Mouse (Mus musculus) heart, embryonic 14.5 days (tissue): ENCODE measurements at regions not wholly inside any gene's neighbourhood (a gene's known extent, or its start where the extent isn't known, plus 50 kb on each side); places are given as distances from the start of the nearest gene placed in this dataset.

Experiments
- ATAC-seq: fragments of 200-750 bp; cut with Nextera tagmentation; 2 replicates; pipeline ENCODE4 v1.8.0; 2017; ENCODE audit warnings: low read depth, moderate TSS enrichment; ENCODE audit not compliant: insufficient number of reproducible peaks, insufficient read depth, low FRiP score
- H3K27ac ChIP-seq, 2 experiments: fragments of 200-500 bp in 1 of 2; fragments of 300-500 bp in 1 of 2; sonication (generic) in 1 of 2; replicated peaks in 1 of 2; 2 replicates each; pipeline ENCODE4 v1.5.1; 2012 to 2014; ENCODE audit warnings: low read depth in 2 of 2, low read length in 2 of 2, control low read depth in 1 of 2, mild to moderate bottlenecking in 1 of 2, mixed read lengths in 1 of 2; ENCODE audit not compliant: control insufficient read depth in 1 of 2, insufficient read depth in 1 of 2
- H3K27me3 ChIP-seq: fragments of 300-500 bp; sonication (generic); 2 replicates; pipeline ENCODE4 v1.6.1; 2014; ENCODE audit warnings: mild to moderate bottlenecking, low read length, control low read depth; ENCODE audit not compliant: control insufficient read depth, insufficient read depth
- H3K36me3 ChIP-seq: fragments of 300-500 bp; sonication (generic); 2 replicates; pipeline ENCODE4 v1.6.1; 2014; ENCODE audit warnings: mild to moderate bottlenecking, control low read depth, low read length, mixed read lengths; ENCODE audit not compliant: control insufficient read depth, insufficient read depth
- H3K4me1 ChIP-seq, 2 experiments: fragments of 200-500 bp in 1 of 2; fragments of 300-500 bp in 1 of 2; sonication (generic) in 1 of 2; 2 replicates each; pipeline ENCODE4 v1.6.1; 2012 to 2014; ENCODE audit warnings: low read length in 2 of 2, control low read depth in 1 of 2, mixed read lengths in 1 of 2; ENCODE audit not compliant: control insufficient read depth in 2 of 2, insufficient read depth in 2 of 2
- H3K4me2 ChIP-seq: fragments of 300-500 bp; sonication (generic); 2 replicates; pipeline ENCODE4 v1.6.1; 2014; ENCODE audit warnings: mild to moderate bottlenecking, low read length
- H3K4me3 ChIP-seq, 2 experiments: fragments of 200-500 bp in 1 of 2; fragments of 300-500 bp in 1 of 2; sonication (generic) in 1 of 2; 2 replicates each; pipeline ENCODE4 v1.5.1; 2012 to 2014; ENCODE audit warnings: low read length in 2 of 2, mild to moderate bottlenecking in 2 of 2, control low read depth in 1 of 2, low read depth in 1 of 2, moderate library complexity in 1 of 2; ENCODE audit not compliant: control insufficient read depth in 1 of 2, insufficient read depth in 1 of 2
- H3K9ac ChIP-seq: fragments of 300-500 bp; sonication (generic); 2 replicates; pipeline ENCODE4 v1.6.1; 2014; ENCODE audit warnings: mild to moderate bottlenecking, low read length
- H3K9me3 ChIP-seq: fragments of 300-500 bp; sonication (generic); 2 replicates; pipeline ENCODE4 v1.6.1; 2016; ENCODE audit warnings: low read length, control low read depth; ENCODE audit not compliant: control insufficient read depth
- WGBS: fragments of 180-500 bp; shearing (Covaris S2); extraction: QIAGEN DNeasy Blood & Tissue Kit; methylation state at CpG from one replicate; pipeline ENCODE4 v1.1.7; 2014; 5-methylcytosine and 5-hydroxymethylcytosine counted together

GRCm38 (mm10) chr13:112047408-112047807 is 238.6 kb upstream of the Map3k1 start:
- H3K4me2 ChIP-seq: no peak overlapping the region
- no peaks in the 10 kb centered on the region for H3K27me3 ChIP-seq
- no peak overlapping the region for H3K27ac ChIP-seq
- WGBS: 30% methylated on average over 3 of the region's 3 CpGs
- H3K9me3 ChIP-seq: no peaks in the 10 kb centered on the region
- ATAC-seq: no peak
- H3K36me3 ChIP-seq: no peaks in the 10 kb centered on the region
- no peak overlapping the region for H3K4me3 ChIP-seq
- peaks cover 0 to 7% of the 10 kb centered on the region in 2 experiments; a peak in 1 of 4 replicates for H3K4me1 ChIP-seq
- no peak overlapping the region for H3K9ac ChIP-seq

GRCm38 (mm10) chr13:112047874-112048273 is 239.1 kb upstream of the Map3k1 start:
- Histone ChIP-seq H3K4me3 (no peak overlapping the region), H3K4me1 (peaks cover 0 to 7% of the 10 kb centered on the region in 2 experiments; a peak in 1 of 4 replicates), H3K27me3 (no peaks in the 10 kb centered on the region), H3K36me3 (no peaks in the 10 kb centered on the region), H3K9me3 (no peaks in the 10 kb centered on the region), H3K4me2 (no peak overlapping the region), H3K27ac (no peak overlapping the region), H3K9ac (no peak overlapping the region)
- ATAC-seq: no peak
- 67% methylated on average over 13 of the region's 13 CpGs for WGBS

DNA sequence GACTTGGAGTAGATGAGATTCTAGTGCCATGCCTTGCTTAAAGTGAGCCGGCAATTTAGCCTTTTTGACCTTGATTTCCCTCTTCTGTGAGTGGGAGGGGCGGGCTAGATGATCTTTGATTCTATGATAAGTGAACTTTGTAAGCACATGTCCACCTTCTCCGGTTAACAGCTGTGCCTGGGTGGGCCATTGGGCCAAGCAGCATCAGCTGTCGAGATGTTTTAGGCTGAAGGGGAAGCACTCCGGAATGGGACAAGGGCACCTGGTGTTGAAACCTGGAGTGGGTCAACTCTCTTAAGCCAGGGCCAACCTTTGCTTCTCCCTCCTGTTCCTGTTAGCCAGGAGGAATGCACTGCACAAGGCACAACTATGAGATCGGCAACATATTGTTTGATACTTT is 239.5 kb upstream of the Map3k1 start:
- no peaks in the 10 kb centered on the region for H3K9me3 ChIP-seq
- H3K4me1 ChIP-seq: peaks cover 0 to 7% of the 10 kb centered on the region in 2 experiments; a peak in 1 of 4 replicates
- H3K4me3 ChIP-seq: no peak overlapping the region
- H3K4me2 ChIP-seq: no peak overlapping the region
- no peaks in the 10 kb centered on the region for H3K27me3 ChIP-seq
- no peak for ATAC-seq
- WGBS: 76% methylated on average over 6 of the region's 6 CpGs
- no peak overlapping the region for H3K27ac ChIP-seq
- no peaks in the 10 kb centered on the region for H3K36me3 ChIP-seq
- no peak overlapping the region for H3K9ac ChIP-seq

DNA sequence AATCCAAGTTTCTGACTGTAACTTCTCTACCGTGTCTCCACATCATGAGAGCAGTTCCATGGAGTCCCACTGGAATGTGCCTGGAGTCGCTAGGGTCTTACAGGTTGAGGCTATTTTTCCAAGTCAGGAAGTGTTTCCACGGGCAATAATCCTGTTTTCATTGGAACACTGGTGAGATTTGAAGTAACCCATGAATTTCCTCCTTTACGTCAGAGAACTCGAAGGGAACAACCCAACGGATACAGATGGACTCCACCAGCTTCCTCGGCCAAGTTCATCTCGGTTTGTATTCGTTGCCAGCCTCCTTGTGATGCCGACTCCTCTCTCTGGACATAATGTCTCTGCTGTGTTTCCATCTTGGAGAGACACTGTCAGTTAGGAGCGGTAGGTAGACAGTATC is 237.4 kb upstream of the Ankrd55 start:
- no peak overlapping the region for H3K4me2 ChIP-seq
- peaks cover 0 to 7% of the 10 kb centered on the region in 2 experiments; a peak in 1 of 4 replicates for H3K4me1 ChIP-seq
- H3K4me3 ChIP-seq: no peak overlapping the region
- H3K36me3 ChIP-seq: no peaks in the 10 kb centered on the region
- H3K27ac ChIP-seq: peak overlapping the region; percentile 4 to 67; a peak in 3 of 4 replicates
- 73% methylated on average over 11 of the region's 11 CpGs for WGBS
- peak; percentile 44 for ATAC-seq
- H3K27me3 ChIP-seq: no peaks in the 10 kb centered on the region
- H3K9ac ChIP-seq: no peak overlapping the region
- H3K9me3 ChIP-seq: no peaks in the 10 kb centered on the region

DNA sequence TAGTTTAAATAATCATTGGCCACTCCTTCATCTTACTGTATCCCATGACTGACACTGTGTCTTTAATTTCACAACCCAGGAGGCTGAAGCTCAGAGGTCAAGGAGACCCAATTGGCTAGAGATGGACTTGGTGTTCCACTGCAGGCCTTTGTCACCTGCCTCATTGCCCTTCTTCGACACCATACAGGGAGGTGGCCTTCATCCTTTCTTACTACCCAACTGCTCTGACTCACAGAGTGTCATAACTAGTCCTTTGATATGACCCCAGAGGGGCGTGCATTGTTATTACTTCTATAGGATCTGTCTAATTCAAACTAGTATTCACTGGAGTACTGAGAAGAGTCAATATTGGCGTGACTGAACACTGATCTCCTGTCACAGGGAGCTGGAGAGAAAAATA is 236.2 kb upstream of the Ankrd55 start:
- Histone ChIP-seq H3K27ac (no peak overlapping the region), H3K9ac (no peak overlapping the region), H3K4me3 (no peak overlapping the region), H3K4me2 (no peak overlapping the region), H3K9me3 (no peaks in the 10 kb centered on the region), H3K36me3 (no peaks in the 10 kb centered on the region), H3K27me3 (no peaks in the 10 kb centered on the region), H3K4me1 (peaks cover 0 to 7% of the 10 kb centered on the region in 2 experiments; a peak in 1 of 4 replicates)
- 87% methylated on average over 3 of the region's 3 CpGs for WGBS
- ATAC-seq: no peak

DNA sequence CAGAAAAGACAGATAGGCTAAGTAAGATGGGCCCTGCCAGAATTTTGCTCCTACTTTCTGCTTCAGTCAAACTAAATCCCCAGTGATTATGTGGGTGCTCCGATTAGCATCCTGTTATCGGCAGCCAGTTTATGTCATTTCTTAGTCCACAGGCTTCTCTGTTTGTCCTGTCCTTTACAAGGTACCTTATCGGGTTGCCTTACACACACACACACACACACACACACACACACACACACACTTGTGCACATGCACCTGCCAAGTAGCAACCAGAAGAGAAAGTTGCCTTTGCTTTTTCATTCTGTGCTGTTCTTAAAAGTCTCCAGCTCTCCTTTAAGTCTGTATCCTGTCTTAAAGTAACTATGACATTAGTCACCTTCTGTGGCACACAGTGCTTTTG is 235.8 kb upstream of the Ankrd55 start:
- Histone ChIP-seq H3K4me1 (peaks cover 0 to 5% of the 10 kb centered on the region in 2 experiments; a peak in 1 of 4 replicates), H3K27me3 (no peaks in the 10 kb centered on the region), H3K9me3 (no peaks in the 10 kb centered on the region), H3K36me3 (no peaks in the 10 kb centered on the region), H3K27ac (no peak overlapping the region), H3K9ac (no peak overlapping the region), H3K4me3 (no peak overlapping the region), H3K4me2 (no peak overlapping the region)
- no peak for ATAC-seq
- WGBS: 67% methylated on average over 3 of the region's 3 CpGs

DNA sequence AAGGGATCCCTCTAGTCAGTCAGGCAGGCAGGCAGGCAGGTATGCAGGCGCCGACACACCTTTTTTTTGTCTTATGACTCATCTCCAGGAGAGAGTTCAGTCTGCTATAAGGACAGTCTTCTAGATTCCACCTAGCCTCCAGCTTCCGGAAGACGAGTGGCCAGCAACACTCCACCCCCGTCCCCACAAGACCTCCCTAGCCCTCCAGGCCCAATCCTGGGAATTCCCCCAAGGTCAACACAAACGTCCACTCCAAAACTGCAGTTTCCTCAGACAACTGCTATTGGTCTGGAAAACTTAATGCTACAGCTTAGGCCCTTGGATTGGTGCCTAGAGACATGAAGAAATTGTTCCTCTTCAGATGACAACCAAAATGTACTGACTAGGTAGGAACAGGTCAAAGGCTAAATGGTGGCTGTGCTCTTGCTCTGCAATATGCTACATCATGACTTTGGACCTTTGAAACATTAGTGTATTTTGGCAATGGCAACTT is 233.3 kb upstream of the Ankrd55 start:
- Histone ChIP-seq H3K4me1 (peaks cover 0 to 5% of the 10 kb centered on the region in 2 experiments; a peak in 1 of 4 replicates), H3K9me3 (no peaks in the 10 kb centered on the region), H3K27me3 (no peaks in the 10 kb centered on the region), H3K4me2 (no peak overlapping the region), H3K36me3 (no peaks in the 10 kb centered on the region), H3K4me3 (no peak overlapping the region), H3K9ac (no peak overlapping the region), H3K27ac (0 out of 4 replicates have a peak overlapping the region, but pooled peaks of 1 of the 2 experiments have one; percentile 37)
- no peak for ATAC-seq
- WGBS: 74% methylated on average over 6 of the region's 6 CpGs

- ATAC-seq: no peak
- Histone ChIP-seq H3K27ac (no peak overlapping the region), H3K9me3 (no peaks in the 10 kb centered on the region), H3K4me3 (no peak overlapping the region), H3K9ac (no peak overlapping the region), H3K4me2 (0 out of 2 replicates have a peak overlapping the region, but pooled peaks have one; percentile 13), H3K36me3 (no peaks in the 10 kb centered on the region), H3K4me1 (peaks cover 0 to 8% of the 10 kb centered on the region in 2 experiments; a peak in 1 of 4 replicates), H3K27me3 (no peaks in the 10 kb centered on the region)
- WGBS: 59% methylated on average over 11 of the region's 11 CpGs
These were observed 230.0 kb upstream of the Ankrd55 start for GRCm38 (mm10) chr13:112058218-112058617.
